Mouse (Mus musculus): ENCODE results near the gene Rnf157. TPM values are rescaled to one million over a fixed set of nuclear protein-coding genes. Genes with fewer than 3 reads are reported as not detected.

Gene Rnf157
- polyA plus RNA-seq, 1 experiment from 2014 or later, result 16.8 TPM

DNA sequence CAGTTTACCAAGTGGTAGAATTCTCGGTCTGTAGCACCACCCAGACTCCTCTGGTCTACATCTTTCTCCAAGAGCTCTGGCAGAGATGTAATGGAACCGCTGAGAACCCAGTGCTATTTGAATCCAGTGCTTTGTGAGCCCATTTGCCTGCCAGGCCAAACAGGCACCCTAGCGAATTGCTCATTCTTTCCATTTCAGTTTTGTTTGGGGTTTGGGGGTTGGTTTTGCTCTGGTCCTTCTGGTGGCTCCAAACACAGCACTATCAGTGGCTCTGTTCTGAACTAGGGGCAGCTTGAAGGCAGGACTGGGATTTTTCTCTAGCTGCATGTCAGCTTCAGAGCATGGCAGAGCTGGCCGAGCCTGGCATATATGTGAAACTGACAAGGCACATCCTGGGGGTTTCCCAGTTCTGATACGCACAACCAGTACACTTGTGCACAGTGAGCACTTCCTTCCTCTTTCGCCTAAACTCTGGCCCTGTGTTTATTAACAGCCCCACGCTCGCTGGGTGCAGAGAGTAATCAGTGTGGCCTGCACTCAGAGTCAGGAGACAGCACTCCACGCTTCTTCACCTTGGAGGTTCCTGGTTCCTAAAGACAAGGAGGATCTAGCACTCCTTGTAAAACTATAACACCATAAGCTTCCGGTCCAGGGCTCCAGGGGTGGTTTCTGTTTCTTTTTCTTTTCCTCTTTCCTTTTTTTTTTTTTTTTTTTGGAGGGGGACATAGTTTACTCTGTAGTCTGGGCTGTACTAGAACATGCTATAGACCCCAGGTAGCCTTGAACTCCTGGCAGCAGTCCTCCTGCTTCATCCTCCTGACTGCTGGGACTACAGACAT, 11.2 kb upstream of the Rnf157 start:
- DNase-seq (no peak), ATAC-seq (ENCODE audit: insufficient read depth) (no peak)
- H3K36me3 ChIP-seq (ENCODE audit: insufficient read depth), result no peaks in the 10 kb centered on the region
- no peaks in the 10 kb centered on the region for H3K9me3 ChIP-seq (ENCODE audit: low read depth, low read length)
- no peak overlapping the region for H3K27ac ChIP-seq (ENCODE audit: low read depth)
- no peaks in the 10 kb centered on the region for H3K4me1 ChIP-seq (ENCODE audit: insufficient read depth)
- H3K4me3 ChIP-seq (ENCODE audit: low read depth, low read length), result no peak overlapping the region
- 68% methylated on average over 10 of the region's 10 CpGs for WGBS
- H3K4me2 ChIP-seq, result no peak overlapping the region
- TF ChIP-seq CTCF (IDR thresholded peaks at IDR 0.05; ENCODE audit: low read depth), result no peak
- no peaks in the 10 kb centered on the region for H3K27me3 ChIP-seq (ENCODE audit: insufficient read depth, low read length)
- no peak overlapping the region for H3K9ac ChIP-seq

- H3K27ac ChIP-seq (ENCODE audit: low read depth), result no peak overlapping the region
- ATAC-seq (ENCODE audit: insufficient read depth), result no peak
- H3K4me1 ChIP-seq (ENCODE audit: insufficient read depth), result 0 out of 2 replicates have a peak, but pooled peaks cover 5% of the 10 kb centered on the region
- no peak for TF ChIP-seq CTCF (IDR thresholded peaks at IDR 0.05; ENCODE audit: low read depth)
- H3K36me3 ChIP-seq (ENCODE audit: insufficient read depth), result no peaks in the 10 kb centered on the region
- 75% methylated on average over 6 of the region's 6 CpGs for WGBS
- H3K27me3 ChIP-seq (ENCODE audit: insufficient read depth, low read length), result no peaks in the 10 kb centered on the region
- H3K4me2 ChIP-seq, result no peak overlapping the region
- H3K9ac ChIP-seq, result no peak overlapping the region
- DNase-seq, result no peak
- H3K4me3 ChIP-seq (ENCODE audit: low read depth, low read length), result no peak overlapping the region
- H3K9me3 ChIP-seq (ENCODE audit: low read depth, low read length), result no peaks in the 10 kb centered on the region
Observed at GRCm38 (mm10) chr11:116423214-116423613, 10.4 kb upstream of the Rnf157 start.

- H3K9me3 ChIP-seq (ENCODE audit: low read depth, low read length), result no peaks in the 10 kb centered on the region
- ATAC-seq (ENCODE audit: insufficient read depth) (no peak), DNase-seq (no peak)
- H3K4me1 ChIP-seq (ENCODE audit: insufficient read depth), result 0 out of 2 replicates have a peak, but pooled peaks cover 7% of the 10 kb centered on the region
- no peak overlapping the region for H3K27ac ChIP-seq (ENCODE audit: low read depth)
- 91% methylated on average over 2 of the region's 2 CpGs for WGBS
- no peak overlapping the region for H3K9ac ChIP-seq
- H3K4me2 ChIP-seq, result no peak overlapping the region
- no peaks in the 10 kb centered on the region for H3K36me3 ChIP-seq (ENCODE audit: insufficient read depth)
- no peak for TF ChIP-seq CTCF (IDR thresholded peaks at IDR 0.05; ENCODE audit: low read depth)
- H3K4me3 ChIP-seq (ENCODE audit: low read depth, low read length), result no peak overlapping the region
- H3K27me3 ChIP-seq (ENCODE audit: insufficient read depth, low read length), result no peaks in the 10 kb centered on the region
Observed at GRCm38 (mm10) chr11:116422562-116422961, 9.7 kb upstream of the Rnf157 start.

- H3K4me2 ChIP-seq, result no peak overlapping the region
- H3K4me3 ChIP-seq (ENCODE audit: low read depth, low read length), result no peak overlapping the region
- H3K36me3 ChIP-seq (ENCODE audit: insufficient read depth), result no peaks in the 10 kb centered on the region
- 66% methylated on average over 6 of the region's 6 CpGs for WGBS
- DNase-seq (no peak), ATAC-seq (ENCODE audit: insufficient read depth) (no peak)
- 0 out of 2 replicates have a peak, but pooled peaks cover 7% of the 10 kb centered on the region for H3K4me1 ChIP-seq (ENCODE audit: insufficient read depth)
- no peak overlapping the region for H3K27ac ChIP-seq (ENCODE audit: low read depth)
- H3K9me3 ChIP-seq (ENCODE audit: low read depth, low read length), result no peaks in the 10 kb centered on the region
- no peaks in the 10 kb centered on the region for H3K27me3 ChIP-seq (ENCODE audit: insufficient read depth, low read length)
- TF ChIP-seq CTCF (IDR thresholded peaks at IDR 0.05; ENCODE audit: low read depth), result no peak
- H3K9ac ChIP-seq, result no peak overlapping the region
Observed at GRCm38 (mm10) chr11:116421102-116421501, 8.3 kb upstream of the Rnf157 start.

- H3K27me3 ChIP-seq (ENCODE audit: insufficient read depth, low read length), result no peaks in the 10 kb centered on the region
- peak overlapping the region; percentile 72; the same call in 1 of the 2 replicates for H3K27ac ChIP-seq (ENCODE audit: low read depth)
- no peak overlapping the region for H3K4me3 ChIP-seq (ENCODE audit: low read depth, low read length)
- H3K4me2 ChIP-seq, result no peak overlapping the region
- TF ChIP-seq CTCF (IDR thresholded peaks at IDR 0.05; ENCODE audit: low read depth), result no peak
- H3K9ac ChIP-seq, result no peak overlapping the region
- 0 out of 2 replicates have a peak, but pooled peaks cover 7% of the 10 kb centered on the region for H3K4me1 ChIP-seq (ENCODE audit: insufficient read depth)
- H3K36me3 ChIP-seq (ENCODE audit: insufficient read depth), result no peaks in the 10 kb centered on the region
- ATAC-seq (ENCODE audit: insufficient read depth) (no peak), DNase-seq (no peak)
- WGBS, result 50% methylated on average over 6 of the region's 6 CpGs
- no peaks in the 10 kb centered on the region for H3K9me3 ChIP-seq (ENCODE audit: low read depth, low read length)
Observed at GRCm38 (mm10) chr11:116418841-116419462, 6.1 kb upstream of the Rnf157 start.

GRCm38 (mm10) chr11:116418194-116418840, 5.5 kb upstream of the Rnf157 start:
- peak overlapping the region; percentile 72; the same call in 1 of the 2 replicates for H3K27ac ChIP-seq (ENCODE audit: low read depth)

More at GRCm38 (mm10) chr11:116418194-116418840, 5.5 kb upstream of the Rnf157 start:
- H3K4me2 ChIP-seq, result no peak overlapping the region
- 6% methylated on average over 2 of the region's 2 CpGs for WGBS
- H3K9ac ChIP-seq, result no peak overlapping the region
- no peaks in the 10 kb centered on the region for H3K27me3 ChIP-seq (ENCODE audit: insufficient read depth, low read length)
- peak; percentile 73 for DNase-seq
- 0 out of 2 replicates have a peak, but pooled peaks cover 7% of the 10 kb centered on the region for H3K4me1 ChIP-seq (ENCODE audit: insufficient read depth)
- H3K36me3 ChIP-seq (ENCODE audit: insufficient read depth), result no peaks in the 10 kb centered on the region
- TF ChIP-seq CTCF (IDR thresholded peaks at IDR 0.05; ENCODE audit: low read depth), result no peak
- no peaks in the 10 kb centered on the region for H3K9me3 ChIP-seq (ENCODE audit: low read depth, low read length)
- H3K4me3 ChIP-seq (ENCODE audit: low read depth, low read length), result no peak overlapping the region
- peak; percentile 74; the same call in 1 of the 2 replicates for ATAC-seq (ENCODE audit: insufficient read depth)

Data from lung, embryonic 14.5 days (tissue).